Mouse (Mus musculus) megakaryocyte, embryonic 14.5 days (primary cell): ENCODE results near the gene Disc1. TPM values are rescaled to one million over a fixed set of nuclear protein-coding genes. Genes with fewer than 3 reads are reported as not detected.

Experiments
- H3K27me3 ChIP-seq: replicated peaks from 2 replicates; pipeline ENCODE3; 2012; ENCODE audit warnings: inconsistent platforms
- H3K36me3 ChIP-seq: replicated peaks from 2 replicates; pipeline ENCODE3; 2012; ENCODE audit warnings: low read length, inconsistent platforms, mixed read lengths
- H3K4me1 ChIP-seq: 2 replicates; pipeline ENCODE4 v1.6.1; 2012; ENCODE audit warnings: inconsistent platforms
- H3K4me3 ChIP-seq: replicated peaks from 2 replicates; pipeline ENCODE3; 2012; ENCODE audit warnings: moderate library complexity, mild to moderate bottlenecking, inconsistent platforms
- H3K9me3 ChIP-seq: 2 replicates; pipeline ENCODE4 v1.6.1; 2012; ENCODE audit warnings: inconsistent platforms
- FLI1 ChIP-seq: IDR thresholded peaks from 2 replicates; pipeline ENCODE4 v1.6.1; 2012; ENCODE audit warnings: low read length, inconsistent platforms, mixed read lengths
- GATA1 ChIP-seq: IDR thresholded peaks from 3 replicates; pipeline ENCODE4 v1.6.1; 2012; ENCODE audit warnings: mixed read lengths, low read length, inconsistent platforms, borderline replicate concordance
- polyA plus RNA-seq: library from polyadenylated mRNA; stranded (reverse); fragments of >175 nt; gene quantifications from 2 replicates; pipeline ENCODE4 v1.2.3, GENCODE M21; 2012; ENCODE audit warnings: low replicate concordance; ENCODE audit not compliant: insufficient read depth

Gene Disc1
- polyA plus RNA-seq, 1 experiment: 0.19 TPM

DNA sequence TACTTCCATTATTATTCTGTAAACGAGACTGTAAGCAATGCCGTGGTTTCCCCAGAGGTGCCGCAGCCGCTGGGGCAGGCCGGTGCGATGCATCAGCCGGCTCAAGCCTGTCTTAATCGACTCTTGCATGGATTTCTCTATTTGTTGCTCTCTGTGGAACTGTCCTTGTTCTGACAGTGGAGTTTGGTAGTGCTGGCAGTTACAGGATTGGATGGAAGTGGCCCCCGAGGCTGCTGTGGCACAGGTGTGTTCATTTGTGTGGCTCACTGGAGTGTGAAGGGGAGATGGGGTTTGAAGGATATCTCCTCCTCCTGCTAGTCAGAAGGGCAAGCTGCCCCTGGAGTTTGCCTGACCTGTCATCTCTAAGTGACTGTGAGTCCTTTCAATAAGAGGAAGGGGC, 171.3 kb downstream of the Disc1 start:
- TF ChIP-seq FLI1 (no peak), GATA1 (no peak)
- H3K36me3 ChIP-seq: no peaks in the 10 kb centered on the region
- peaks cover 4% of the 10 kb centered on the region for H3K27me3 ChIP-seq
- H3K4me1 ChIP-seq: peaks cover 8% of the 10 kb centered on the region
- H3K4me3 ChIP-seq: no peak overlapping the region
- no peaks in the 10 kb centered on the region for H3K9me3 ChIP-seq

DNA sequence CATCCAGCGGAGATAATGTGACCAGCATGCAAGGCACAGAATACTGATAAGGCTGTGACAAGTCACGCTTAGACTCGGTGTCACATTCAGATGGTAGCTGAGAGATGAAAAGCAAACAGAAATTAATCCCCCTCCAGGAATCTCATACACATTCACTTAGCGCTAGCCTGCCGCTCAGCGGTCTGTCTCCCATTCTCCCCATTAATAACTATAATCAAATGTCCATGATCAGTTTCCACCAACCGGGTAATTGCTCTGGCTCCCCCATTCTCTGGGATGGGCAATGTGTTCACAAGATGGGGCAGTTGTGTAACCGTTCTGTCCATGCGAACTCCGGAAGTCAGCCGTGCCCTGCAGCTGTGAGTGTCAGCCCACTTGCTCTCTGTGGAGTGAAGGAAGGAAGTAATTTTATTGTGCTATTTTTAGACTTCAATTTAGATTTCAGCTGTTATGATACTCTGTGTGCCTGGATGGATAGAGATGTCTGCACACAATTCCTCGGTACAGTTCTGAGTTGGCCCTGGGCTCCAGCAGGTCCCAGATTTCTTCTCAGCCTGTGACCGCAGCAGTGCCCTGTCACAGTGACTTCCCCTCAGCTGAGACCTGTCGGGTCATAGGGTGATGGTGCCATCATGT, 173.1 kb downstream of the Disc1 start:
- Histone ChIP-seq H3K4me1 (peaks cover 8% of the 10 kb centered on the region), H3K9me3 (no peaks in the 10 kb centered on the region), H3K4me3 (no peak overlapping the region), H3K36me3 (no peaks in the 10 kb centered on the region), H3K27me3 (peaks cover 4% of the 10 kb centered on the region)
- no peak for TF ChIP-seq FLI1
- no peak for TF ChIP-seq GATA1

DNA sequence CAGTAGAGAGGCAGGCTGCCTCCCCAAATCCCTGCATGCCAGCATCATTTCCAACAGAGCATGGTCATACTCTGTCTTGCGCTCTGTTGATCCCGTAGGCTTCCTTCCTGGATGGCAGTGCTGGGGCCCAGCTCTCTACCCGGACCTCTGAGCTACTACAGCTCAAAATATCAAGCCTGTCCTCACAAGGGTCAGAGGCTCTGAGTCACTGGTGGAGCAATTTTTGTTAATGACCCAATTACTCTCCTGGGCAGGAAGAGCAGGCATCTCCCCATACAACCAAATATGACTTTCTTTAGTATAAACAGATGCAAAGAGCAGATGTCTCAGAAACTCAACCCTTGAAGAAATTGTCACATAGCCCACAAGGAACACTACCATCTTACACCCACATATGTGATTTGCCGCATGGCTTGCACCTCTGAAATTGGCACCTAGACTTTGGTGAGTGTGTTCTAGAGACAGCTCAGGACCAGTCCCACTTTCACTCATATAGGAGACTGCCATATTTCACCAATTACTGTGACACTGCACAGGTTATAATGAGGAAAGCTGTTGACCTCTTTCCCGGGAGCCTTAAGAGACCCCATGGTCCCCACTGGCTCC, 176.6 kb downstream of the Disc1 start:
- Histone ChIP-seq H3K4me3 (no peak overlapping the region), H3K4me1 (peaks cover 8% of the 10 kb centered on the region), H3K27me3 (peaks cover 3% of the 10 kb centered on the region), H3K9me3 (peaks cover 3% of the 10 kb centered on the region; the same call in 1 of the 2 replicates), H3K36me3 (no peaks in the 10 kb centered on the region)
- TF ChIP-seq GATA1: no peak
- no peak for TF ChIP-seq FLI1

DNA sequence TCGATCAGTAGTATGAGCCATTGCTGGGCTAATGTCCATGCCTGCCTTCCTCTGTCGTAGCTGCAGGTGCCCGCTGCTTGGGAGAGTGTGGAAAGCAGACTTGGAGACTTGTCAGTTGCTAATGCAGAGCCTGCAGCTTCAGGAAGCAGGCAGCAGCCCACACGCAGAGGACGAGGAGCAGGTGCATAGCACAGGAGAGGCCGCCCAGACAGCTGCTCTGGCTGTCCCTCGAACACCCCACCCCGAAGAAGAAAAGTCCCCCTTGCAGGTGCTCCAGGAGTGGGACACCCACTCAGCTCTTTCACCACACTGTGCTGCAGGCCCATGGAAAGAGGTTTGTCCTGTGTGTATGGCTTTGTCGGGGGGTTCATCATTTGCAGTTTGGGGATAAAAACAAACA, 178.7 kb downstream of the Disc1 start:
- Histone ChIP-seq H3K4me3 (no peak overlapping the region), H3K9me3 (peaks cover 11% of the 10 kb centered on the region; the same call in 1 of the 2 replicates), H3K4me1 (no peaks in the 10 kb centered on the region; the same call in 1 of the 2 replicates), H3K36me3 (no peaks in the 10 kb centered on the region), H3K27me3 (peaks cover 3% of the 10 kb centered on the region)
- TF ChIP-seq FLI1 (no peak), GATA1 (no peak)

DNA sequence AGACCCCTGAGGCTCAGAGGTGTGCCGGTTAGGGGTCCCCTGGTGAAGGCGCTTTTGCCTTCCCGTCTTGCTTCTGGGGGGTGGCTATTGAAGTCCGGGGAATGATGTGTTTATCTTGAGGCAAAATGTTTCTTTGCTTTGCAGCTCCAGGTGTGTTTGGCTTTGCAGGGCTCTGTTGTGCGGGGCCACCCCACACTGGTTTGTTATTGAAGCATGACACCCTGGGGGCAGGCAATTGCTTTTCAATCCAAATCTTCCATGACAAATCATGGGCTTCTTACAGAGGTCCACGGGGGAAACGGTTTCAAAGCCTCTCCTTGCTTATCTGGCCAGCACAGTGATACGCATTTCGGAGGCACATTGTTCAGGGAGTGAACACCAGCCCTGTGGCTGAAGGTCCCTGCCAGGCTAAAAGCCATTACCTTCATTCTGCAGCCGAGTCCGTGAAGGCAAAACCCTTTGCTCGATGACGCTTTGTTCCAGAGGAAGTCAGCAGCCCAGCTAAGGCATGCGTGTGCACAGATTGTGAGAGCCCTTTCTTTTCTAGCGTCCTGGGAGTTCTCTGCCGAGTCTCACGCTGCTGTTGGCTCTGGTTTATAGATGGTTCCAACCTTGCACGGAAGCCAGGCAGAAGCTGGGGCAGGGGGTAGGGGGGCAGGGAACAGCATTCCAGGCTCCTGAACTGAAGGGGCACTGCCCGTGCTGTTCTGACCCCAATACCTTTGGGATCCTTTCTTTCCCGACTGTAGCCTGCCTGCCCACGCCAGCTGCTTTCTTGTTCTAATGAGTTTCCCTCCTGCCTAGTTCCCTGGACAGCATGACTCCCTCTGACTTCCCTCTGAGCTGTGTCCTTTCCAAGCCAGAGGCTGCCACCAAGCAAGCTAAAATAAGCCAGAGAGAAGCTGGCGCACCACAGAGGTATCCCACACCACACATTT, 182.2 kb downstream of the Disc1 start:
- Histone ChIP-seq H3K4me1 (no peaks in the 10 kb centered on the region), H3K9me3 (peaks cover 11% of the 10 kb centered on the region; the same call in 1 of the 2 replicates), H3K4me3 (no peak overlapping the region), H3K27me3 (peaks cover 5% of the 10 kb centered on the region), H3K36me3 (no peaks in the 10 kb centered on the region)
- TF ChIP-seq FLI1 (no peak), GATA1 (no peak)

DNA sequence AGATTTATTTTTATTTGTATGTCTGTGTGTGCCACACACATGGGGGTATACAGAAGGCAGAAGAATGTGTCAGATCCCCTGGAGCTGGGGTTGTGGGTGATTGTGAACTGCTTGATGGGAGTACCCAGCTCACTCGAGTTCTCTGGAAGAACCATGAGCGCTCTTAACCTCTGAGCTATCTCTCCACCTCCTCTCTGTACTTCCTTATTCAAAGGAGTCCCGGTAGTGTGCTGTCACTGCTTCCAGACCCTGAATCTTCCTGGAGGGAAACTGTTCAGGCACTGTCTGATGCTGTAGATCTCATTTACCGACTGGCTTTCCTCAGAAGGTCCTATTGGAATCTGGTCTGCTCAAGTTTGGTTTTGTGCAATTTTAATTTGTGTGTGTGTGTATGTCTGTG, 186.8 kb downstream of the Disc1 start:
- TF ChIP-seq GATA1: no peak
- no peak for TF ChIP-seq FLI1
- H3K4me3 ChIP-seq: no peak overlapping the region

DNA sequence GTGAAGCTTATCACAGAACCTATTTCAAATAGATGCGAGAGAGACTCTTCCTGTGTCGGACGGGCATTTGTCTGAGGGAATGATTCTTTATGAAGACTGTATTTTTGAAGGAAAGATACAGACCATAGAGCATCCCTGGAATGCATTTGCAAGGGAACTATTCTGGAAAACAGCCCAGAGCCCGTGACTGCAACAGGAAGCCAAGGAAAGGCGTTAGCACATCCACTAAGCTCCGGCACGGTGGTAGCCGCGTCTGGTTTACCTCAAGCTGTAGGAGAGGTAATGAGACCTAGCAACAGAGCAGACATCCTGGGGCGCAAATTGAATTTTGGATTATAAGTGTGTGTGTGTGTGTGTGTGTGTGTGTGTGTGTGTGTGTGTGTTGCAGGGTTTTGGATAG, 188.4 kb downstream of the Disc1 start:
- no peak for TF ChIP-seq FLI1
- H3K4me3 ChIP-seq: no peak overlapping the region
- H3K4me1 ChIP-seq: no peaks in the 10 kb centered on the region
- H3K36me3 ChIP-seq: no peaks in the 10 kb centered on the region
- peaks cover 5% of the 10 kb centered on the region for H3K27me3 ChIP-seq
- no peaks in the 10 kb centered on the region for H3K9me3 ChIP-seq

More for the DNA sequence above, 186.8 kb downstream of the Disc1 start:
- H3K36me3 ChIP-seq: no peaks in the 10 kb centered on the region
- H3K27me3 ChIP-seq: peaks cover 7% of the 10 kb centered on the region
- no peaks in the 10 kb centered on the region for H3K4me1 ChIP-seq
- peaks cover 7% of the 10 kb centered on the region; the same call in 1 of the 2 replicates for H3K9me3 ChIP-seq

DNA sequence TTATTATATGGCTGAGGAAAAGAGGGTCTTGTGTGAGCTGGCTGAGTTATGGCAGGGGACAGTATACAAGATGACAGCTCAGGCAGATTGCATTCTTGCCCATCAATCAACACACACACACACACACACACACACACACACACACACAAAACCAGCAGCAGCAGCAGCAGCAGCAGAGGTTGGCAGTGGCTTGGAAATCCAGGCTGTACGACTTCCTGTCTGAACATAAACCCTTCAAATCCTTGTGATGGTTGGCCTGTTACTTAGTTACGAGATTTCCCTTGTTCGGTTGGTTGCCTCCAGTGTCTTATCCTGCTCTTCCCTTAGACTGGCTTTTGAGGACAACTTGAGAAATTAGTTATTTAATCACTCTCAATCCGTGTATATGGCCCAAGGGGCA, 188.9 kb downstream of the Disc1 start:
- Histone ChIP-seq H3K9me3 (no peaks in the 10 kb centered on the region), H3K27me3 (peaks cover 5% of the 10 kb centered on the region), H3K36me3 (no peaks in the 10 kb centered on the region), H3K4me3 (no peak overlapping the region), H3K4me1 (no peaks in the 10 kb centered on the region)
- TF ChIP-seq GATA1 (no peak), FLI1 (no peak)

DNA sequence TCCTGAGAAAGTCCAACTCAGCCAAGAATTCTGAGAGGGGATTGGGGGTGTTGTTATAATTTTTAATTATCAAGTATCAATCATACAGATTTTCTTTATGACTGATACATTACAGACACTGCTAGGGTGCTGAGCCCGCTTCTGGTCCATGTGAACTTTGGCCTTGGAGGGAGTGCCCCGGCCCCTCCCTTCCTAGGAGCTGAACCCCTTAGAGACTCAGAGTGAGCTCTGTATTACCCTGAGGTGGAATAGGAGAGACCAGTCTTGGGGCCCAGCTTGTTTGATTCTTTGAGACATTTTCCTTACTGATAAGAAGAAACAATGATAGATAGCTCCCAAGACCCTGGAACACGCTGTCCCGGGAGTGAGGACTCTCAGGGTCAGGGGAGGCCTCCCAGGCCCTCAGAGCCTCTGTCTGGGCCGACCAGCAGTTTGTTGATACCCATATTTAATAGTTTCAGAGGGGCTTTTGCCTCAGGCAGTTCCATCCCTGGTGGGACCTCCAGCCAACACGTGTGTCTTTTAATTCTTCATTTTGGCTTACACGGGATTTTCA, 192.8 kb downstream of the Disc1 start:
- no peaks in the 10 kb centered on the region for H3K36me3 ChIP-seq
- H3K4me3 ChIP-seq: no peak overlapping the region
- TF ChIP-seq FLI1: no peak
- no peak for TF ChIP-seq GATA1
- H3K27me3 ChIP-seq: peaks cover 3% of the 10 kb centered on the region
- no peaks in the 10 kb centered on the region for H3K4me1 ChIP-seq
- H3K9me3 ChIP-seq: 0 out of 2 replicates have a peak, but pooled peaks cover 2% of the 10 kb centered on the region
